Mouse (Mus musculus) gastrocnemius, postnatal 36 days (tissue): Measurements from ENCODE around the gene Gapvd1. TPM values are rescaled to one million over a fixed set of nuclear protein-coding genes. Genes with fewer than 3 reads are reported as not detected.
"Not testable (repeated sequence)": the region's sequence is repeated elsewhere in the genome, so short reads cannot be mapped to it uniquely, and the experiment has no call there.

Experiments used
- DNase-seq, 2 experiments: peaks; one replicate each; pipeline ENCODE4 v3.0.0; 2022
- intact Hi-C: fragments of 180-260 bp; cut with DNase I; formaldehyde crosslinking; loops from one replicate; pipeline ENCODE4 v1.15.1; 2025
- total RNA-seq, 2 experiments: library from RNA; stranded (reverse); gene quantifications; 2 replicates each; pipeline ENCODE4 v1.2.3; 2021

Gapvd1 gene
- total RNA-seq, 2 experiments from 2014 or later: 28.7 to 34.7 TPM

GRCm38 (mm10) chr2:34772252-34773235, 17.5 kb upstream of the Gapvd1 start:
- DNase-seq: peak in 1 of 2 experiments; percentile 5
- intact Hi-C loops: no loop called here

- intact Hi-C loops: no loop called here
- peak; percentile 96 to 99 for DNase-seq
These were observed 16.6 kb upstream of the Gapvd1 start, which contains the start of gene Hspa5 for GRCm38 (mm10) chr2:34771368-34772226. Gene Hspa5 (plus strand): TSS chr2:34771970.

GRCm38 (mm10) chr2:34770951-34771350, 15.9 kb upstream of the Gapvd1 start:
- no peak for DNase-seq
- intact Hi-C loops: no loop called here

- DNase-seq: no peak
- intact Hi-C loops: no loop called here
These were observed 15.0 kb upstream of the Gapvd1 start for GRCm38 (mm10) chr2:34770049-34770448.

- DNase-seq: no peak
- intact Hi-C loops: no loop called here
These were observed 9.8 kb upstream of the Gapvd1 start for GRCm38 (mm10) chr2:34764801-34765200.

- DNase-seq: no peak
- intact Hi-C loops: no loop called here
These were observed 7.8 kb upstream of the Gapvd1 start for GRCm38 (mm10) chr2:34762872-34763271.

GRCm38 (mm10) chr2:34762174-34762573, 7.1 kb upstream of the Gapvd1 start:
- intact Hi-C loops: no loop called here
- DNase-seq: no peak

- intact Hi-C loops, DNase-seq: not testable (repeated sequence)
These were observed 6.2 kb upstream of the Gapvd1 start for GRCm38 (mm10) chr2:34761272-34761671.

- intact Hi-C loops: no loop called here
- DNase-seq: no peak
These were observed 2.3 kb upstream of the Gapvd1 start for GRCm38 (mm10) chr2:34757341-34757740.

GRCm38 (mm10) chr2:34753811-34754550, 1.1 kb downstream of the Gapvd1 start:
- peak; percentile 81 to 88 for DNase-seq
- intact Hi-C loops: no loop called here

GRCm38 (mm10) chr2:34750245-34750644, 4.8 kb downstream of the Gapvd1 start:
- intact Hi-C loops: no loop called here
- DNase-seq: no peak

GRCm38 (mm10) chr2:34748479-34748878, 6.6 kb downstream of the Gapvd1 start:
- intact Hi-C loops: no loop called here
- no peak for DNase-seq

- intact Hi-C loops: no loop called here
- no peak for DNase-seq
These were observed 9.4 kb downstream of the Gapvd1 start for GRCm38 (mm10) chr2:34745673-34746072.

- intact Hi-C loops: no loop called here
- no peak for DNase-seq
These were observed 10.6 kb downstream of the Gapvd1 start for GRCm38 (mm10) chr2:34744476-34744875.

GRCm38 (mm10) chr2:34742675-34743074, 12.4 kb downstream of the Gapvd1 start:
- intact Hi-C loops: no loop called here
- no peak for DNase-seq

GRCm38 (mm10) chr2:34741390-34742159, 13.5 kb downstream of the Gapvd1 start:
- DNase-seq: no peak
- intact Hi-C loops: no loop called here

GRCm38 (mm10) chr2:34739684-34740391, 15.2 kb downstream of the Gapvd1 start:
- no peak for DNase-seq
- intact Hi-C loops: no loop called here

GRCm38 (mm10) chr2:34737911-34738310, 17.1 kb downstream of the Gapvd1 start:
- no peak for DNase-seq
- intact Hi-C loops: no loop called here

GRCm38 (mm10) chr2:34736626-34737025, 18.4 kb downstream of the Gapvd1 start:
- intact Hi-C loops: no loop called here
- no peak for DNase-seq
